Mouse (Mus musculus) ES-Bruce4 (cell line): Measurements from ENCODE around the gene Tedc1.

ENCODE experiments used
- CTCF ChIP-seq: IDR thresholded peaks from one replicate; pipeline ENCODE4 v1.8.1; 2011; ENCODE audit warnings: low read depth, low read length
- EP300 ChIP-seq: IDR thresholded peaks from 2 replicates; pipeline ENCODE4 v1.6.1; 2011; ENCODE audit warnings: low read depth, low read length; ENCODE audit not compliant: insufficient read depth
- POLR2A ChIP-seq: IDR thresholded peaks from one replicate; pipeline ENCODE4 v1.8.1; 2011; ENCODE audit warnings: low read length; ENCODE audit not compliant: insufficient read depth

GRCm38 (mm10) chr12:113207737-113208136 lies 51.5 kb downstream of the Tedc1 start:
- no peak for TF ChIP-seq POLR2A
- no peak for TF ChIP-seq CTCF
- TF ChIP-seq EP300, result no peak
